Mouse (Mus musculus) T-helper 1 cell (primary cell): Measurements from ENCODE around the gene Hdhd5.

Experiments used
- in situ Hi-C: fragments of 300-600 bp; cut with MboI, MseI; formaldehyde crosslinking; loops from one replicate; pipeline ENCODE4 v1.15.1; 2025; ENCODE audit warnings: high pct_unique_total_duplicates

The Hdhd5 gene

DNA sequence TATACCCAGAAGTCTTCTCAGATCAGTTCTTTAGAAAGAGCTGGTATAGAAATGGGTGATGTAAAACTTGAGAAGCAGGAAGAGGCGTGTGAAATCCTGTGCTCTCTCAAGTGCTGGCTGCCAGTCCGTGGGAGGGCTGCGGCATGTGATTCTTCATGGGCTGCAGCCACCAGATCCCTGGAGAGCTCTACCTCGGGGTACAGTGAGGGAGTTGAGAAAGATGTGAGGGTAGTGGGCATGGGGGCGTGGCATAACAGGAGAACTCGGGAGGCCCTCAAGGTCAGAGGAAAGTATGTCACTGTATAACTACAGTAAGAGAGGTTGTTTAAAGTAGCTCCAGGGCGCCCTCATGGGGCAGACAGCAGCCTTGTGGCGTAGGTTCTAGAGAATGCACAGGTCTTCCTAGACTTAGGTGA is 47.9 kb downstream of the Hdhd5 start:
- in situ Hi-C loops = no loop called here

DNA sequence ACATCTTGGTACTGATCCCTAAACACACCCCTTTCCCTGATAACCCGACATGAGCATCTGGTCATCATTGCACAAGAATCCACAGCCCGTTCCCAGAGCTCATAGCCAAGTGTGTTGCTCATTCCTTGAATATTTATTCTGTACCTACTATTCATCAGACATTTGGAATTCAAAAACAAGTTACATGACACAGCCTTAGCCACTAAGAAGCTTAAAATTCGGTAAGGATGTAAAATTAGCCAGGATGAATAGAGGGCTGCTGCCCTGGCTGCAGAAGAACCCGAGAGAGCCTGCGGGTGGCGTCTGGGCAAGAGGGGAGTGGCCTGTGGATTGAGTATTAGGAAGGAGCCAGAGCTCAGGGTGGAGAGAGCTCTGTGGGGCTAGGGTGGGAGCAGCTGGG is 48.4 kb downstream of the Hdhd5 start:
- in situ Hi-C loops = no loop called here

DNA sequence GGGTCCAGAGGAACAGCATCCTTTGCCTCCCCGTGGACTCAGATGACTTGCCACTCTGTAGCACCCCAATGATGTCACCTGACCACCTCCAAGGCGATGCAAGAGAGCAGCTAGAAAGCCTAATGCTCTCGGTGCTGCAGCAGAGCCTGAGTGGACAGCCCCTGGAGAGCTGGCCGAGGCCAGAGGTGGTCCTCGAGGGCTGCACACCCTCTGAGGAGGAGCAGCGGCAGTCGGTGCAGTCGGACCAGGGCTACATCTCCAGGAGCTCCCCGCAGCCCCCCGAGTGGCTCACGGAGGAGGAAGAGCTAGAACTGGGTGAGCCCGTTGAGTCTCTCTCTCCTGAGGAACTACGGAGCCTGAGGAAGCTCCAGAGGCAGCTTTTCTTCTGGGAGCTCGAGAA is 49.1 kb downstream of the Hdhd5 start:
- in situ Hi-C loops = no loop called here

DNA sequence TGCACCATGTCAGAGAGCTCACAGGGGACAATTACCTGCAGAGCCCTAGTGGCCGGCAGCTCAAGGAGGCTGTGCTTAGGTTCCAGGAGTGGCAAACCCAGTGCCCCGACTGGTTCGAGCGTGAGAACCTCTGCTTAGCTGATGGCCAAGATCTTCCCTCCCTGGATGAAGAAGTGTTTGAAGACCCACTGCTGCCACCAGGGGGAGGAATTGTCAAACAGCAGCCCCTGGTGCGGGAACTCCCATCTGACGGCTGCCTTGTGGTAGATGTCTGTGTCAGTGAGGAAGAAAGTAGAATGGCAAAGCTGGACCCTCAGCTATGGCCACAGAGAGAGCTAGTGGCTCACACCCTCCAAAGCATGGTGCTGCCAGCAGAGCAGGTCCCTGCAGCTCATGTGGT is 49.6 kb downstream of the Hdhd5 start:
- in situ Hi-C loops = no loop called here

DNA sequence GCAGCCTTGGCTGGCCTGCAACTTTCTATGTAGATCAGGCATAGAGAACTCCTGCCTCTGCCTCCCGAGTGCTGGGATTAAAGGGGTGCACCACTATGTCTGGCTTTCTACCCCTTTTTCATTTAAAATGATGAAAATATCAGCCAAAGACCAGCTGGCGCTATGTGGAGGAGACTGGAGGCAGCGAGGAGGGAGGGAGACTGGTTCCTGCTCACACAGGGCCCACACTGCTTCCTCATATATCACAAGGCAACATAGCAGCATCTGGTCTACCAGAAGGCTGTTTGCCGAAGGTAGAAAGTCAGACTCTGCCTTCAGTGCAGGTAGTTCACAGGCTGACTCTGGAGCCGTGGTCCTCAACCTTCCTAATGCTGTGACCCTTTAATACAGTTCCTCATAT is 50.8 kb downstream of the Hdhd5 start:
- in situ Hi-C loops = no loop called here

DNA sequence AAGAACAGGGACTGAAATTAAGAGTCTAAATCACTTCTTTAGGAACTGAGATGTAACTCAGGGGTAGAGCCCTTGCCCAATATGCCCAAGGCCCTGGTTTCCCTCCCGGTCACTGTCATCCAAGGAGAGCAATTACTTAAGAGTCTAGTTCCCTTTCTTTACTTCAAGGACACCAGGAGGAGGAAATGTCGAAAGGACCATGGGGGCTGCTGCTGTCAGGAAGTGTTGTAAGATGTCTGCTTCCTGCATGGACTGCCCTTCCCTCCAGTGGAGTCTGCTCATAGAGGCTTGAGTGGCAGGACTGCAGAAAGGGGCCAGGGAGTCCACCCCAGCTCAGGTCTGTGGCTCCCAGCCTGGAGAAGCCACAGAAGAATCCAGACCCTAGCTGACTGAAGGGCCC is 51.8 kb downstream of the Hdhd5 start:
- in situ Hi-C loops = no loop called here

DNA sequence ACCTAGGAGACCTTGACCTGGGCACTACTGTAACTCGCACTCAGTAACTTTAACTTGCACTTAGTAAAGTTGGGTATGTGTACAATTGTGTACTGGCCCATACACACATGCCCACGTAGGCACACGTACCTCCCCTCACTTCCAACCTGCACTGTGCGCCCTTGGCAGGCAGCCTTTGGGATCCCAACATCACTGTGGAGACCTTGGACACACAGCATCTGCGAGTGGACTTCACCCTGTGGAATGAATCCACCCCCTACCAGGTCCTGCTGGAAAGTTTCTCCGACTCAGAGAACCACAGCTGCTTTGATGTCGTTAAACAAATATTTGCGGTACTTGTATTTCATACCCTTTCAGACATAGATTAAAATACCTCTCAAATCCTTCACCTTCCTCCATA is 55.8 kb downstream of the Hdhd5 start:
- in situ Hi-C loops = no loop called here

DNA sequence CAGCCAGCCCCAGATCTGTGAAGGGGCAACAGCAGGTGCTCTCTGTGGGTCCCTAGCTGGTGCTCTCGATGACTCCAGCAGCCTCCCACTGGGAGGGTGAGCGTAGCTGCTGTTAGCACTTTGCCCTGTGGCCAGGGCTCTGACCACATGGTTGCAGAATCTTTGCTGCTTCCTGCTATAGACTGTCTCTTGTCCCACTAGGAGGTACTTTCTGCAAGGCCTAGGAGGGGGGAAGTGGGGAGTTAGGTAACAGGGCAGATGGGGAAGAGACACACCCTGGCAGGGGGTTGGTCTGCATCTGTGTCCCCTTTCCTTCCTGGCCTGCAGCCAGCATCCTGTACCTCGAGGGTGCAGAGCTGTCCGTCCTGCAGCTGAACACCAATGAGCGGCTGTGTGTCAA is 57.7 kb downstream of the Hdhd5 start:
- in situ Hi-C loops = no loop called here

DNA sequence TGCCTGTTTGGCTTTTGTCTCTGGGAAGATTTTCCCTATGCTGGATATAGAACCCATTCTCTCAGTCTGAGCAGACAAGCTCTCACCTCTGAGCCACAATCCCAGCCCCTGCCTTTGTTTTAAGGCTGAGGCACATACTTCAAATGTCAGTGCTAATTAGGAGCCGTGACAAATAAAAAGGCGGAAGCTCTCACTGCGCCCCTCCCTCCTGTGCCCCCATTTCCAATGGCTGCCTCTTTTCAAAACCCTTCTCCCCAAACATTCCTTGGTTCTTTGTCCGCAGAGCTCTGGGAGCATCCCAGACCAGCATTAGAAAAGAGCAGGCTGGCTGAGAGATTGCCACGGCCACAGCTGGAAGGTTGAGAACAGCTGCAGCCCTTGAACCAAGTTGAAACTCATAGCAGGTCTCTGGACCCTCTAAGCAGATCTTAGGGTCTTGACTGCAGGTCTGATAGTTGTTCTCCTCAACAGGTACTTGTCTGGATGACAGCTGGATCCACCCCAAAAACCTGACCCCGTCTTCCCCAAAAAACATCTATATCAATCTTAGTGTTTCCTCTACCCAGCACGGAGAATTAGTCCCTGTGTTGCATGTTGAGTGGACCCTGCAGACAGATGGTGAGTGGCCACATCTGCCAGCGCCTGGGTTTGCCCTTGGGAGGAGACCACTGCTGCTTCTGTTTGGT is 58.5 kb downstream of the Hdhd5 start:
- in situ Hi-C loops = no loop called here

DNA sequence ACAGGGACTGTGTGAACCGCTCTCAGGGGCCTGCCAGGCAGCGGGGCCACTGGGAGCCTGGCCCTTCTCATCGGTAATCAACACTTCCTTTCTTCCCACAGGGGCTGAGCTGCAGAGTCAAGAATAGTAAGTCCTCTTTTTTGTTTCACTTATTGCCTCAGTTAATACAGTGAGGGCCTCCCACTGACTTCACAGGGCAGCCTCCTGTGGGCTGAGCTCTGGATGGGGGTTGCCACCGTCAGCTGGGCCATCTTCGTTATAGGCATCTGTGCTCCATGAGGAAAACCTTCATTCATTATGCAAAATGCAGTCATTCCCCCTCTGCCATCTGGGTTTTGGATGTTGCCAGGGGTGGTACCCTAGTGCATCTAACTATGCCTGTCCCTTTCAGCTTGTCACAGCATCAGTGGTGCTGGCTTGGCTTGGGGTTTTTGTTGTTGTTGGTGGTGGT is 59.1 kb downstream of the Hdhd5 start:
- in situ Hi-C loops = no loop called here

DNA sequence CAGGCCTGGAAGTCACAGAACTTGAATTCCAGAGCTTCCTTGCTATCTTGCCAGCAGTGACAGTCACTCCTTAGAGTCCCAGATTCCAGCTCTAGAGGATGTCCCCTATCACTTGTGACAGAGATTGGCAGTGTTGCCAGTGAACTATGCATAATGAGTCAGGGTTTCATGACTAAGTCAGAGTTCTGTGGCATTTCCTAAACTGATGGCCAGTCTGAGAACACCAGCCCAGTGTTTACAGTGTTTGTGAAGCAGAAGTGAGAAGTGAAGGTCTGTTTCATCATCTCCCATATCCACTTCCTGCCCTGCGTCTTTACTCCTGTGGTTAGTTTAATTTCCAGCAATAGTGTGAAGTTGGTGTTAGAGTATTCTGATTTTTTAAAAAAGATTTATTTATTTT is 60.5 kb downstream of the Hdhd5 start:
- in situ Hi-C loops = no loop called here

DNA sequence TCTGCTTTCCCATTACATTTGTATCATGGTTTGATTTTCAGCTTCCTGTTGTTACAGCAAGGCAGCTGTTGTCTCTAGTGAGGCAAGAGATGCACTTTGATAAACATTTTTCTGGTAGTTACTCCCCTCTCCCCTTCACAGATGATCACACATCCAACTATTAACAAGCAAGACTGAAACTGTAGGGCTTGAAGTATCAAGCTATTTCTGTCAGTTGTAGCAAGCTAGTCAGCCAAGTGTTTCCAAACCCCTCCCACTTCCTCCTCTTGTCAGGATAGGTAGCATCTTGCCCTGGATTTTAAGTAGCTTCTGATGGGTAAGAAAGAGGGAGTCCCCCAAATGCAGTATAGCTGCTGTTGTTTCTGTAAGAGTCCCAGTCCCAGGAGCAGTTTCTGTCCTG is 61.3 kb downstream of the Hdhd5 start:
- in situ Hi-C loops = no loop called here

DNA sequence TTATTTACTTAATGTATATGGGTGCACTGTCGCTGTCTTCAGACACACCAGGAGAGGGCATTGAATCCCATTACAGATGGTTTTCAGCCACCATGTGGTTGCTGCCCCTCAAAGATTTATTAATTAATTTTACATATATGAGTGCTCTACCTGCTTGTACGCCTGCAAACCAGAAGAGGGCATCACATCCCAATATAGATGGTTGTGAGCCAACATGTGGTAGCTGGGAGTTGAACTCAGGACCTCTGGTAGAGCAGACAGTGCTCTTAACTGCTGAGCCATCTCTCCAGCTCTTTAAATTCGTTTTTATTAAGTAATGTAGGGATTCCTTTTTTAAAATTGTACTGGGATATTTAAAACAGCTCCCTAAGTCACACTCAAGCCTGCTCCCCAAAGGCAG is 61.9 kb downstream of the Hdhd5 start:
- in situ Hi-C loops = no loop called here

DNA sequence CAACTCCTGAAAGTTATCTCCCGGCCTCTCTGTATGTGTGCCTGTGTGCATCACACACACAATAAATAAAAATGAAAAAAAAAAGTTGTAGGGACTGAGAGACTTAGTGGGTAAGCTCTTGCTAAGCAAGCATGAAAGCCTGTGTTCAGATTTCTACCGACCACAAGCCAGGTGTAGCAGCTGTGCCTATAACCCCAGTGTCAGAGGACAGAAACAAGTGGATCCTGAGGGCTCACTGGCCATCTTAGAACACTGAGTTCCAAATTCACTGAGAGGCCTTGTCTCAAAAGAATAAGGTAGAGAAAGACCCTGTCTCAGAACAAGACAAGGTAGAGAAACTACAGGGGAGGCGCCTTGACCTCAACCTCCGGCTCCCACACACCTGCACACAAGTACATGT is 62.9 kb downstream of the Hdhd5 start:
- in situ Hi-C loops = no loop called here

DNA sequence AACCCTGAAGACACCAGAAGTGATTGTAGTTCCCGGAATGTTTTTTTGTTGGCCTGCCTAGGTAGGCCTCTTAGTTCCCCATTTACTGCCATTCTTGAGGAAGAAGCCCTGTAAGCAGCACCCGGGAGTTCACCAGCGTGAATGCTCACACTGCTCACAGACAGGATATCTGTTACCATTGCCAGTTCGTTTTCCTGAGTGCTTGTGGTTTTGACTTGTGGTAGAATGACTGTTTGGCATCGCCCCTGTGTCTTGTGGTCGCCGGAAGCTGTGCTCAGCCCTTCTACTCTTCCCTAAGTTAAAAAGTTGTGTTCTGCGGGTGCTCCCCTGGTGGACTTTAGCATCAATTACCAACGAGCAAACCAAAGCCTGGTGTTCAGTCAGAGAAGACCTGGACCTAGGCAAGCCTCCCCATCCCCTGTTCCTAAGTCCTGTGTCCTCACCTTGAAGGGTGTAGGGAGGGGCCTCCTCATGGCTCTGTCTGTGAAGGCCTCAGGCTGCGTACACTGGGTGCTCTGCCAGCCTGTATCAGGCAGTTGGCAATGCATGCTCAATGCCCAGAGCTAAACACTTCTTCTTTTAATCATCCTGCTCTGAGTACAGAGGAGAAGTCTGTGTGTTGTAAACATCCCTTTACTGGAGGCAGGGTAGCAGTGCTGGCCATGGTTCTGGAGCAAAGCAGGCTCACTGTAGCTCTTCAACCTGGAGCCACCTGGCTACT is 64.3 kb downstream of the Hdhd5 start:
- in situ Hi-C loops = no loop called here

DNA sequence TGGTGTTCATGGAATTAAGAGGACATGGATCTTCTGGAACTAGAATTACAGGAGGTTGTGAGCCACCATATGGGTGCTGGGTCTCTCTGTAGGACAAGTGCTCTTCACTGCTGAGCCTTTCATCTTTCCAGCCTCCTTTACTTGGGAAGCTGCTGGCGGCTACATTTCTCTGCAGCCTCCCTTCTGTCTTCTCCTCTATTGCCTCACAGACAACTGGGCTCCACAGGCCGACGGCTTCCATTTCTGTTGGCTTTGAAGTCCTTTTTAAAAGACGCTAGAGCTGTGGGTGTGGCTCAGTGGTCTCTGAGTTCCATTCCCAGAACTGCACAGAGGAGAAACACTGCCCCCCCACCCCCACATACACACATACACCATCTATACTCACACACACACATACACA is 65.7 kb downstream of the Hdhd5 start:
- in situ Hi-C loops = no loop called here

DNA sequence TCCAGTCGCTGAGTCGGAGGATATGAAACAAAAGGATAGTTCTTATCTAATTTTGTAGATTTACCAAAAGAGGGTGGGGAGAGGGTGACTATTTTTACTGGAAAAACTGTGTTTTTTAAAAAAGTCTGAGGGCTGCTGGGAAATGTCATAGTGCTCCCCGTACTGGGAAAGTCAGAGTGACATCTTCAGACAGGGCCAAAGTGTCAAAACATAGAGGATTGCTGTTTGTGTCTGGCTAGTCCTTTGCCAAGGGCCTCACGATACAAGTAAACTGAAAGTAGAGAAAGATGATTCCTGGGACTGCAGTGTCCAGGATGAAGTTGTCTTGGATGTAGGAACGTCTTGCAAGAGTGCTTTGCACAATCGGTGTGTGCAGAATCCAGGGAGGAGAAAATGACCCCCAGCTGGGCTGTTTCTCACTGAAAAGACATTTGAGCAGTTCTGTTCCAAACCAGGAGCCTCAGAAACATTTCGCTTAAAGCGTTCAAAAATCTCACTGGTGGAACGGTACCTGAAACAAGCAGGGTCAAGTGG is 66.6 kb downstream of the Hdhd5 start:
- in situ Hi-C loops = no loop called here

DNA sequence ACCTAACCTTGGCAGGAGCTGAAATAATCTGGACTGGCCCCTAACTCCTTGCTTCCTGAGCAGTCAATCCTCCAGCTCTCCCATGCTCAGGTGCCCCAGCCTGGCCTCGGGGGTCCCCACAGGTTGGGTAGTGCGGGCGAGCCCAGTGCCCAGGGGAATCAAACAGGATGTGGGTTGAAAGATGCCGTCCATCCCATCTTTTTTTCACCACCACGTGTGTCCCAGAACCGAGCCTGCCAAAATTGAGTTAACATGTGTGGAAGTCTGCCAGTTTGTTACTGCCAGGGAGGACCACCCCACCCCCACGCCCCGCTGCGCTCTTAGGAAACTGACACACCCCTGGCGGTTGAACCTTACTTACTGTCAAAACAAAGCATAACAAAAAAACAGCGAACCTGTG is 67.2 kb downstream of the Hdhd5 start:
- in situ Hi-C loops = no loop called here

DNA sequence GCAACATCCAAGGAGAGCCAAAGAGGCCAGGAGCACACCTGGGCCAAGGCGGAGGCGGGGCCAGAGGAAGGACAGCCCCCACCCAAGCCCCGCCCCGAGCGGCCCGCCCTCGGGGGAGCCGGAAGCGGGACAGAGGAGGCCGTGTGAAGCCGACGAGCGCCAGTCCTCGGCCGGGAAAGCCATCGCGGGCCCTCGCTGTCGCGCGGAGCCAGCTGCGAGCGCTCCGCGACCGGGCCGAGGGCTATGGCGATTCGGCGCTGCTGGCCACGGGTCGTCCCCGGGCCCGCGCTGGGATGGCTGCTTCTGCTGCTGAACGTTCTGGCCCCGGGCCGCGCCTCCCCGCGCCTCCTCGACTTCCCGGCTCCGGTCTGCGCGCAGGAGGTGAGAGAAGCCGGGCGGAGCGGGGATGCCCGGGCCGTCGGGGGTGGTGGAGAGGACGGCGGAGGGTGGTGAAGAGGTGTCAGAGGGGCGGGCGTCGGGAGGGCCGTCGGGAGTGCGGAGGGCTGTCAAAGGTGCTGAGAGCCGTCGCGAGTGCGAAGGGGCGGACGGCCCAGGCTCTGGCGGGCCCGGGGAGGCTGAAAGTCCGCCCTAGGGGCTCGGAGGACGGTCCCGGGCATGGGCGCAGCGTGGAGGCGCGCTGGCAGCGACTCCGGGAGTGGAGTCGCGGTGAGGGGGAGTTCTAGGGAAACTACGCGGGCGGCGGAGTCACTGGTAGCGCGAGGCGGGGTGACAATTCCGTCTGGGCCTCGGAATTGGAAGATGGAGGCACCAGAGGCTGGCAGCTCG is 67.8 kb downstream of the Hdhd5 start, which contains the start of gene Il17ra:
Gene Il17ra, plus strand, starts transcription at position 162 of the 786 bp plus-strand sequence.
- in situ Hi-C loops = no loop called here

DNA sequence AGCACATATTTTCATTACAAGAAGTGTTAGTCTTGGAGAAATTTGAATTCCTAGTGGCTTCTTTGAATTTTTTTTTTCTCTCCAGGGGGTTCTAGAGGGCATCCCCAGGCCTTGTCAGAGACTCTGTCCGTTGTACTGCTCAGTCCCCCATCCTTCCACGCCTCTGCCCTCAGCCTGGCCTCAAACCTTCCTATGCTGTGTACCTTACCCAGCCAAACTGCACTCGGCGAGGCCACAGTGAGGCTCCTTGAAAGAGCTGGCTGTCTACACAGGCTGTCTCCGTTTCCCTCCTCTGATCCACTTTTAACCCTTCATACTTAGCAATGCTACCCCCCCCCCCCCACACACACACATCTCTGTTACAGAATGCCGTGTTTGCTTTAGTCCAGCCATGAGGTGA is 68.9 kb downstream of the Hdhd5 start:
- in situ Hi-C loops = no loop called here

DNA sequence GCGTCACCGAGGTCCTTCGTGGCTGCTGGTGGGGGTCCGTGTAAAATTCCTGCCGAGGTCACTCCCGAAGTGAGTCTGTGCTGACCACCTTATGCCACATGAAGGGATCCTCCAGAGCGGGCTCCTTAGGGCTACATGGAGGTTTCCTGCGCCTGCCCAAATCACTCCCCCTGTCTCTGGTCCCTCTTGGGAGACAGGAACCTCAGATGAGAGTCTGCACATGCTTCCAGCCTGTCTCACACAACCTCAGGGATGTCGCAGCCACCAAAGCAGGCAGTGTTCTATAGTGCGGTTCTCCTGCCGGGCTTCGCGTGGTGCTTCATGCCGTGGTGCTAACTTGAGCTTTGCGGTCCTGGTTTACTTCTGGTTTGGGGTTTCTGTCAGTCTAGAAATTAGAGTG is 69.9 kb downstream of the Hdhd5 start:
- in situ Hi-C loops = no loop called here
